Mouse (Mus musculus) embryonic facial prominence, embryonic 15.5 days (tissue): ENCODE measurements around the gene Wwc1. TPM values are rescaled to one million over a fixed set of nuclear protein-coding genes. Genes with fewer than 3 reads are reported as not detected.

Experiments used
- ATAC-seq: fragments of 200-750 bp; cut with Nextera tagmentation; 2 replicates; pipeline ENCODE4 v1.8.0; 2017; ENCODE audit warnings: low read depth, moderate TSS enrichment; ENCODE audit not compliant: insufficient number of reproducible peaks, low FRiP score, low TSS enrichment
- H3K27ac ChIP-seq: fragments of 300-500 bp; sonication (generic); replicated peaks from 2 replicates; pipeline ENCODE4 v1.5.1; 2015; ENCODE audit warnings: mild to moderate bottlenecking, inconsistent platforms
- H3K27me3 ChIP-seq: fragments of 300-500 bp; sonication (generic); 2 replicates; pipeline ENCODE4 v1.6.1; 2015; ENCODE audit warnings: inconsistent platforms
- H3K36me3 ChIP-seq: fragments of 300-500 bp; sonication (generic); 2 replicates; pipeline ENCODE4 v1.6.1; 2015; ENCODE audit warnings: mild to moderate bottlenecking, inconsistent platforms
- H3K4me1 ChIP-seq: fragments of 300-500 bp; sonication (generic); 2 replicates; pipeline ENCODE4 v1.6.1; 2015; ENCODE audit warnings: inconsistent platforms
- H3K4me2 ChIP-seq: fragments of 300-500 bp; sonication (generic); replicated peaks from 2 replicates; pipeline ENCODE4 v1.6.1; 2015; ENCODE audit warnings: mild to moderate bottlenecking, inconsistent platforms
- H3K4me3 ChIP-seq: fragments of 300-500 bp; sonication (generic); replicated peaks from 2 replicates; pipeline ENCODE4 v1.5.1; 2015; ENCODE audit warnings: mild to moderate bottlenecking, inconsistent platforms
- H3K9ac ChIP-seq: fragments of 300-500 bp; sonication (generic); 2 replicates; pipeline ENCODE4 v1.6.1; 2015; ENCODE audit warnings: inconsistent platforms
- H3K9me3 ChIP-seq: fragments of 300-500 bp; sonication (generic); replicated peaks from 2 replicates; pipeline ENCODE4 v1.6.1; 2016; ENCODE audit warnings: inconsistent platforms
- WGBS: fragments of 180-500 bp; shearing (Covaris S2); methylation state at CpG from one replicate; pipeline ENCODE4 v1.1.7; 2015; 5-methylcytosine and 5-hydroxymethylcytosine counted together
- polyA plus RNA-seq: library from polyadenylated mRNA; unstranded; fragments of >200 nt; fragmentation: Nextera tagmentation; extraction: Ambion mirVana; gene quantifications from 2 replicates; pipeline ENCODE4 v1.2.1, GENCODE M21; 2015

The Wwc1 gene
- polyA plus RNA-seq, 1 experiment from 2014 or later, result 6.9 TPM

GRCm38 (mm10) chr11:35930511-35931060, 49.7 kb downstream of the Wwc1 start:
- Histone ChIP-seq H3K4me3 (no peak overlapping the region), H3K4me2 (no peak overlapping the region), H3K9ac (no peak overlapping the region), H3K9me3 (no peaks in the 10 kb centered on the region), H3K27ac (no peak overlapping the region), H3K4me1 (peaks cover 20% of the 10 kb centered on the region), H3K36me3 (no peaks in the 10 kb centered on the region), H3K27me3 (no peaks in the 10 kb centered on the region)
- ATAC-seq, result peak; percentile 30; the same call in 1 of the 2 replicates
- 82% methylated on average over 6 of the region's 6 CpGs for WGBS

- no peak overlapping the region for H3K4me3 ChIP-seq
- no peaks in the 10 kb centered on the region for H3K36me3 ChIP-seq
- H3K4me1 ChIP-seq, result peaks cover 24% of the 10 kb centered on the region
- no peak overlapping the region for H3K4me2 ChIP-seq
- H3K27me3 ChIP-seq, result no peaks in the 10 kb centered on the region
- no peak for ATAC-seq
- H3K27ac ChIP-seq, result no peak overlapping the region
- WGBS, result 80% methylated on average over 12 of the region's 12 CpGs
- H3K9ac ChIP-seq, result no peak overlapping the region
- H3K9me3 ChIP-seq, result no peaks in the 10 kb centered on the region
These were observed 51.9 kb downstream of the Wwc1 start for GRCm38 (mm10) chr11:35928453-35928852.

GRCm38 (mm10) chr11:35927309-35927708, 53.0 kb downstream of the Wwc1 start:
- H3K4me3 ChIP-seq, result no peak overlapping the region
- no peak overlapping the region for H3K27ac ChIP-seq
- H3K4me1 ChIP-seq, result peaks cover 25% of the 10 kb centered on the region
- no peak overlapping the region for H3K4me2 ChIP-seq
- H3K9ac ChIP-seq, result no peak overlapping the region
- no peaks in the 10 kb centered on the region for H3K36me3 ChIP-seq
- no peaks in the 10 kb centered on the region for H3K9me3 ChIP-seq
- WGBS, result 48% methylated on average over 14 of the region's 14 CpGs
- ATAC-seq, result no peak
- H3K27me3 ChIP-seq, result no peaks in the 10 kb centered on the region

- Histone ChIP-seq H3K4me1 (peaks cover 37% of the 10 kb centered on the region), H3K27me3 (no peaks in the 10 kb centered on the region), H3K9me3 (no peaks in the 10 kb centered on the region), H3K36me3 (no peaks in the 10 kb centered on the region), H3K27ac (peak overlapping the region; percentile 56), H3K4me2 (no peak overlapping the region), H3K4me3 (no peak overlapping the region), H3K9ac (no peak overlapping the region)
- ATAC-seq, result peak; percentile 59
- 55% methylated on average over 7 of the region's 7 CpGs for WGBS
These were observed 54.7 kb downstream of the Wwc1 start for GRCm38 (mm10) chr11:35925592-35925991.

GRCm38 (mm10) chr11:35922205-35922873, 58.0 kb downstream of the Wwc1 start:
- Histone ChIP-seq H3K9ac (no peak overlapping the region), H3K4me2 (no peak overlapping the region), H3K36me3 (no peaks in the 10 kb centered on the region), H3K27ac (no peak overlapping the region), H3K9me3 (no peaks in the 10 kb centered on the region), H3K27me3 (no peaks in the 10 kb centered on the region), H3K4me3 (no peak overlapping the region), H3K4me1 (peaks cover 46% of the 10 kb centered on the region)
- WGBS, result 34% methylated on average over 12 of the region's 12 CpGs
- no peak for ATAC-seq

- no peak for ATAC-seq
- 75% methylated on average over 5 of the region's 5 CpGs for WGBS
These were observed 59.6 kb downstream of the Wwc1 start for GRCm38 (mm10) chr11:35920776-35921175.

GRCm38 (mm10) chr11:35919856-35920503, 60.3 kb downstream of the Wwc1 start:
- Histone ChIP-seq H3K27ac (0 out of 2 replicates have a peak overlapping the region, but pooled peaks have one; percentile 7), H3K4me2 (0 out of 2 replicates have a peak overlapping the region, but pooled peaks have one; percentile 4), H3K36me3 (no peaks in the 10 kb centered on the region), H3K4me3 (no peak overlapping the region), H3K27me3 (no peaks in the 10 kb centered on the region), H3K4me1 (peaks cover 44% of the 10 kb centered on the region), H3K9me3 (no peaks in the 10 kb centered on the region), H3K9ac (no peak overlapping the region)
- 62% methylated on average over 9 of the region's 9 CpGs for WGBS
- ATAC-seq, result no peak

More at GRCm38 (mm10) chr11:35920776-35921175, 59.6 kb downstream of the Wwc1 start:
- no peak overlapping the region for H3K9ac ChIP-seq
- no peaks in the 10 kb centered on the region for H3K27me3 ChIP-seq
- no peaks in the 10 kb centered on the region for H3K36me3 ChIP-seq
- no peak overlapping the region for H3K4me3 ChIP-seq
- H3K27ac ChIP-seq, result no peak overlapping the region
- peaks cover 44% of the 10 kb centered on the region for H3K4me1 ChIP-seq
- H3K4me2 ChIP-seq, result no peak overlapping the region
- no peaks in the 10 kb centered on the region for H3K9me3 ChIP-seq

- H3K9ac ChIP-seq, result no peak overlapping the region
- 0 out of 2 replicates have a peak overlapping the region, but pooled peaks have one; percentile 22 for H3K27ac ChIP-seq
- no peak overlapping the region for H3K4me2 ChIP-seq
- WGBS, result 28% methylated on average over 2 of the region's 2 CpGs
- no peak overlapping the region for H3K4me3 ChIP-seq
- peaks cover 42% of the 10 kb centered on the region for H3K4me1 ChIP-seq
- H3K36me3 ChIP-seq, result no peaks in the 10 kb centered on the region
- H3K9me3 ChIP-seq, result no peaks in the 10 kb centered on the region
- H3K27me3 ChIP-seq, result no peaks in the 10 kb centered on the region
- no peak for ATAC-seq
These were observed 60.9 kb downstream of the Wwc1 start for GRCm38 (mm10) chr11:35919383-35919782.

GRCm38 (mm10) chr11:35916466-35917185, 63.7 kb downstream of the Wwc1 start:
- H3K27ac ChIP-seq, result no peak overlapping the region

GRCm38 (mm10) chr11:35915546-35915945, 64.8 kb downstream of the Wwc1 start:
- H3K4me1 ChIP-seq, result peaks cover 11% of the 10 kb centered on the region
- no peak for ATAC-seq
- H3K4me2 ChIP-seq, result no peak overlapping the region
- H3K9me3 ChIP-seq, result no peaks in the 10 kb centered on the region
- H3K36me3 ChIP-seq, result no peaks in the 10 kb centered on the region
- no peak overlapping the region for H3K4me3 ChIP-seq
- WGBS, result 58% methylated on average over 8 of the region's 8 CpGs
- H3K27me3 ChIP-seq, result no peaks in the 10 kb centered on the region
- H3K27ac ChIP-seq, result no peak overlapping the region
- H3K9ac ChIP-seq, result no peak overlapping the region

More at GRCm38 (mm10) chr11:35916466-35917185, 63.7 kb downstream of the Wwc1 start:
- WGBS, result 79% methylated on average over 8 of the region's 8 CpGs
- no peaks in the 10 kb centered on the region for H3K36me3 ChIP-seq
- H3K4me2 ChIP-seq, result no peak overlapping the region
- H3K9ac ChIP-seq, result no peak overlapping the region
- no peaks in the 10 kb centered on the region for H3K9me3 ChIP-seq
- H3K4me1 ChIP-seq, result peaks cover 22% of the 10 kb centered on the region
- H3K27me3 ChIP-seq, result no peaks in the 10 kb centered on the region
- no peak overlapping the region for H3K4me3 ChIP-seq
- no peak for ATAC-seq
